Mouse (Mus musculus) yolk sac, embryonic 10.5 days (tissue): ENCODE data around the gene Pdc.
"Not testable (repeated sequence)": the region's sequence is repeated elsewhere in the genome, so short reads cannot be mapped to it uniquely, and the experiment has no call there.

Source experiments
- DNase-seq: peaks from one replicate; pipeline ENCODE4 v3.0.0-alpha.2; 2017; ENCODE audit warnings: low spot score

Pdc gene

GRCm38 (mm10) chr1:150319205-150319604 is at the start of gene Pdc:
Gene Pdc, plus strand, starts transcription at chr1:150319417.
- no peak for DNase-seq

- not testable (repeated sequence) for DNase-seq
Measured at GRCm38 (mm10) chr1:150294051-150294450, 25.2 kb upstream of the Pdc start.

- DNase-seq = no peak
Measured at GRCm38 (mm10) chr1:150307599-150307998, 11.6 kb upstream of the Pdc start.

DNA sequence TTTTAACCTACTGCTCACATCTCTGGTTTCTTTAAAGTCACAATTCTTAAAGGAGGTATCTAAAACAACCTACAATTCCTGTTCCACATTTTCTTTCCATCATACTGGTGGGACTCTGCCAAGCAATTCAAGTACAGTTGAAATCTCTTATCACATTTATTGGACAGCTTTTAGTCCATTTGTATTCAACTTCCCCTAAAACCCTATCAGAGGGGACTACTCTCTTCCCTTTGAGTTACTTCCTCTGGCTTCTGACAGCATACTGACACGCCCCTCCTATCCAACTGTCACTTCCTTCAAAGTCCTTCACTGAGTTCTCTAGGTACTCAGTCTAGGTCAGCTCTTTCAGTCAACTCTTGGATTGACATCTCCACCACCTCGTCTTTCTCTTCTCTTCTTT is 15.9 kb downstream of the Pdc start:
- no peak for DNase-seq

DNA sequence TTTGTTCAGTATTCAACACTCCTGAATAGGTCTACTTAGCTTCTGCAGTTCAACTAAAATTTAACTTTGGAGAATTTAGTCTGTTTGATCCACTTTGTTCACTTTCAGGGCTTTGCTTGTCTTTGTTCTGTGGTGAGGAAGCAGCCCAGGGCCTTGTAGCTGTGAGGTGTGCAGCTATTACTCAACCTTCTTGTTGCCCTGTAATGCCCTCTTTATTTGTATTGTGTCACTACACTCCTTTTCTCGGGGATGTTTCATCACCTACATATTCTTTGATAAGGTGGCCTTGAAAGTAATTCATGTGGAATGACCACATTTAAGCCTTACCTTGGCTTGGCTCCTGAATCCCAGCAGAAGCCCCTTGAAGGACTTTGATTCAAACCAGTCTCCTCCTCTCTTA is 41.6 kb downstream of the Pdc start:
- DNase-seq = no peak

DNA sequence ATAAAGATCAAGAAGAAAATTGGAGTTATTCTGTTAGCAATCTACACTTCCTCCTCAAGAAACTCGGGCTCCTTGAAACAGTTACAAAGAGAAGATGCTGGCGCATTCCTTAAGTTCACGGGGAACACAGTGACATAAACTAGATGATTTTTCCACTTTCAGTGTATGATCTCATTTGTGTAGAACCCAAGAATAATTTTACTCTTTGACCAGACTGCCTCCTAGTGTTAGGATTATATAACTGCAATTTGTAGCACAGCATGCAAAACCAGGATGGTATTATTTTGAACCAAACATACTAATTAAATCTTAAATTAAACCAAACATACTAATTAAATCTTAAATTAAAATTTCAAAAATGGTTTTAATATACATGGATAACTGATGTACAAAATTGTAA is 53.7 kb downstream of the Pdc start:
- no peak for DNase-seq

GRCm38 (mm10) chr1:150374247-150374646 is 55.0 kb downstream of the Pdc start:
- no peak for DNase-seq
